Mouse (Mus musculus) kidney, postnatal 4 days (tissue): ENCODE data around the gene Evpl.
"Not testable (repeated sequence)": the region's sequence is repeated elsewhere in the genome, so short reads cannot be mapped to it uniquely, and the experiment has no call there.

Experiments
- DNase-seq, 2 experiments: peaks; one replicate each; pipeline ENCODE4 v3.0.0; 2021; ENCODE audit warnings: mixed read lengths in 2 of 2

The Evpl gene

GRCm38 (mm10) chr11:116237742-116238395 lies at the start of gene Evpl:
Gene Evpl, minus strand, starts transcription at chr11:116238077.
- peak; percentile 87 to 94 for DNase-seq

DNA sequence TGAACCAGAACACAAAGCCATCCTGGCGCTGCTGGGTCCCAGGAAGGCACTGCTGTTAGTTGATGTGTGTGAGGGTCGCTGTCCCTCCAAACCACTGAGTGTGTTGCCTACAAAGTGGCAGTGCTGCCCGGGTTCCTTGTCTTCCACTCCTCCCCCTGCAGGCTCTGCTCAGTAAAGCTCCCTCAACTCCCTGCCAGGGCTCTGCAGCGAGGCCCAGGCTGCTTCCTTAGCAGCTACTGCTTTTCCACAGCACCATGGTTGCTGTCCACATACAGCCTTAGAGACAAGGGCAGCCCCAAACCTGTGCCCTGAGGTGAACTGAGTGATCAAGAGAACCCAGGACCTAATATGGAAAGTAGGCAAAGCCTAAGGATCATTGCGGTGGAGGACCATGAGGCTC lies 49.5 kb upstream of the Evpl start:
- DNase-seq: no peak

DNA sequence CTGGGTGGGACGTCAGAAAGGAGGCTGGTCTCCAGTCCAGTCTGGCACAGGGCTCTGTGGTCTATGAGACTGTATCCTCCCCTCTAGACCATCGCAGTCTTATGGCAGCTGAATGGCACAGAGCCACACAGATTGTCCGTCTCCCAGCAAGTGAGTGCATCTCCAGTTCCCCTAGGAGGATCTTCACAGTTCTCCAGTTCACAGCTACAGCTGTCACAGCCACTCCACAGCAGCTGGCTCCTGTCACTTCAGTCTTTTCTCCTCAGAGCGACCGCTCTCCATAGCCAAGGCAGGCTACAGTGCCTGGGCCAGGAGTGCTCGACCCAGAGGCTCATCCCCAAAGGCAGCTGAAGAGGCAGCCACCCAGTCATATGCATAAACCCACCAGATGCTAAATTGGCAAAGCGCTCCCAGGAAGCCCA lies 47.9 kb upstream of the Evpl start:
- peak; percentile 67 to 75 for DNase-seq

DNA sequence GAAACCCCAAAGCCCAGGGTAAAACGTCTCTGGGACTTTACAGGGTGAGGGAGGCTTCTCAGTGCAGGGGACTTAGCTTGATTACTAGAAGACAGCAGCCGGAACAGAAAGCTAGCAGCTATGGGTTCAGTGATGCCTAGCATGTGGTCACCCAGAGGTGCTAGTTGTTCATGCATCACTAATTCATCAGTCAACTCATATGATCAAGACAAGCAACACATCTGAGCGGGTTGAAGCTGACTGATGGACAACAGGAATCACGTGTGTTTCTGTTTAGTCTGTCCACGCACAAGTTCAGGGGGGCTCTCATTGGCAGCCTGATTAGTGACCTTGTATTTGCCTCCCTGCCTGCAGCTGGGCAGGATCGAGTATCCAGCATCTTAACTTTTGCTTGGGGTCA lies 46.1 kb upstream of the Evpl start:
- DNase-seq: no peak

DNA sequence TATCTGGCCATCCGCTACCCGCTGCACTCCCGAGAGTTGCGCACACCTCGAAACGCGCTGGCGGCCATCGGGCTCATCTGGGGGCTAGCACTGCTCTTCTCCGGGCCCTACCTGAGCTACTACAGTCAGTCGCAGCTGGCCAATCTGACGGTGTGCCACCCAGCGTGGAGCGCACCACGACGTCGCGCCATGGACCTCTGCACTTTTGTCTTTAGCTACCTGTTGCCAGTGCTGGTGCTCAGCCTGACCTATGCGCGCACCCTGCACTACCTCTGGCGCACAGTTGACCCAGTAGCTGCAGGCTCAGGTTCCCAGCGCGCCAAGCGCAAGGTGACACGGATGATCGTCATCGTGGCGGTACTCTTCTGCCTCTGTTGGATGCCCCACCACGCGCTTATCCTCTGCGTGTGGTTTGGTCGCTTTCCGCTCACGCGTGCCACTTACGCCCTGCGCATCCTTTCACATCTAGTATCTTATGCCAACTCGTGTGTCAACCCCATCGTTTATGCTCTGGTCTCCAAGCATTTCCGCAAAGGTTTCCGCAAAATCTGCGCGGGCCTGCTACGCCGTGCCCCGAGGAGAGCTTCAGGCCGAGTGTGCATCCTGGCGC lies 45.1 kb upstream of the Evpl start:
- DNase-seq: no peak

DNA sequence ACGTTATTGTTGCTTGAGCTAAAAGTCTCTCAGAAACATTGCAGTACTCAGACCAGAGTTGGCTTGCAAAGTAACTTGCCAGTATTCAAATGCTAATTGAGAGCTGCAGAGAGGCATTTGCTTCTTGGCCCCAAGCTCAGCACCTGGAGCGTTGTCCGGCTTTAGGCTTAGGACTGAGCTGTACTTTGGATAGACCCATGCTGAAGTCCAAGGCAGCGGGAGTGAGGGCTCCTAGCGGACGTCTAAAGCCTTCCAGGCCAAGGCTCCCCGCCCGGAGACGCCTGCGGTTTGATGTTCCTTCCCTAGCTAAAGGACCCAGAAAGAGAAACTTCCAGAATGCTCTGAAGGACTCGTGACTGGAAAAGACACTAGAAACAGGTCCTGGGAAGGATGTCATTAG lies 44.2 kb upstream of the Evpl start:
- DNase-seq: peak; percentile 50 to 60

GRCm38 (mm10) chr11:116281671-116282070 lies 43.8 kb upstream of the Evpl start:
- no peak for DNase-seq

DNA sequence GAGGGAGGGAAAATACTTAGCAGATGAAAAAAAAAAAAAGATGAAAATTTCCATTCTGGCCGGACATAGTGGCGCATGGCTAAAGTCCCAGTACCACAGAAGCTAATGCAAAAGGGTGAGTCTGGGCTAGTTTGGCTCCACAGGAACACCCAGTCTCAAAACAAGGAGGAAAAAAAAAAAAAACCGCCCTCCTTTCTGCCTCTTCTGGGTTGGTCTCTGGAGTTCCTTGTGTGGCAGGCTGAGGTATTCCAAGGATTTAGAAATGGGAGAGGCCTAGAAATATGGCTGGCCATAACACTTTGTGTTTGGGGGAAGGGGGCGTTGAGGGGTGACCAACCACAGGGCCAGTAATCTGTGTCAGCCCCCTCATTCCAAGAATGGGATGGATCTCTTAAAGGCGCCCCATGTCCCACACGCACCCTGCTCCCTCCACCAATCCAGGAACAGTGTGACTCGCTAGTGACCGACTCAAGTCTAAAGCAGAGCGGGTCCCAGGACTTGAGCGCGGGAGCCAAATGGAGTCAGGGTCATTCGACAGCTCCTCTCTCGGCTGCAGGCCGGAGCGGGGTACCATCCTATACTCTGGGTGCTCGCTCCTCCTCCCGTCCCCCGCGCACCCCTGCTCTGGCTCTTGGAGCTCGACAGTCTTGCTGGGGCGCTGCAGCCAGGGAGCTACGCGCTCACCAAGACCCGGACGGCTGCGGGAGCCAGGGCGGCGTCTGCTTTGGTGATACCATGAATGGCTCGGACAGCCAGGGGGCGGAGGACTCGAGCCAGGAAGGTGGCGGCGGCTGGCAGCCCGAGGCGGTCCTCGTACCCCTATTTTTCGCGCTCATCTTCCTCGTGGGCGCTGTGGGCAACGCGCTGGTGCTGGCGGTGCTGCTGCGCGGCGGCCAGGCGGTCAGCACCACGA lies 43.1 kb upstream of the Evpl start, which contains the start of gene Galr2:
Gene Galr2 (plus strand): TSS at position 189 of the 913 bp plus-strand sequence.
- peak; percentile 34 to 50 for DNase-seq

DNA sequence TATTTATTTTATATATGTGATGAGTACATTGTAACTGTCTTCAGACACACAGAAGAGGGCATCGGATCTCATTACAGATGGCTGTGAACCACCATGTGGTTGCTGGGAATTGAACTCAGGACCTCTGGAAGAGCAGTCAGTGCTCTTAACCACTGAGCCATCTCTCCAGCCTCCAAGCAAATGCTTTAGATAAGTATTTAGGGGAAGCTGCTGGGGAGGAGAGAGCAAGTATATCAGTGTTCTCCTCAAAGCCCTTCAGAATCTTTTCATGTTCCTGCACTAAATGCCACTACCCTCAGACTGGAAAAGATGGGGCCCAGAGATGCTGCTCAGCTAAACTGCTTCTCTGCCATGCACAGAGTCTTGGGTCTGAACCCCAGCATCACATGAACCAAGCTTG lies 39.3 kb upstream of the Evpl start:
- DNase-seq: not testable (repeated sequence)

DNA sequence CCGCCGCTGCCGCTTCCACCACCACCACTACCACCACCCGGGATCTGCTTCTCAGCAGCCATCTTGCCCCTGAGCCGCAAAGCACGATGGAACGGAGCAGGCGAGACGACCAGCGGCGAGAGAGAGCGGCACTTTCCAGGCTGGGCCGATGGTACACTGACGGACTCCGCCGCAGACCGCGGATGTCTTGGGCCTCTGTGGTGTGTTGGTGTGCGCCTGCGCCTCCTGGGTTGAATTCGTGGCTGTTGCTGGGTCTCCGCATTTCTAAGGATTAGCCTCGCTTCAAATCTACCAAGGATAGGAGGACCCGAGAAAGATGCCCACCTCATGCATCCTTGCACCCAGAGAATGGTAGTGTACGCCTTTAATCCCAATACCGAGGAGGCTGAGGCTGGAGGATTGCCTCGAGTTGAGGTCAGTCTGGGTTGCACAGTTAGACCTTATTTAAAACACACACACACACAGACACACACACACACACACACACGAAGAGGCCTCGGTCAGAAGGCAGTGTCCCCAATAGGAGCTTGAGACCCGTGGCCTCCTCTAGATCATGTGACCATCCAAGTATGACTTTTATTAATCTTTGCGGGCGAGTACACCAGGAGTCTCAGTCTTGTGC lies 36.3 kb upstream of the Evpl start, which contains the start of gene Srp68:
Gene Srp68 (minus strand): TSS at position 173 of the 622 bp plus-strand sequence.
- peak; percentile 96 to 97 for DNase-seq

GRCm38 (mm10) chr11:116273469-116274044 lies 35.7 kb upstream of the Evpl start:
- DNase-seq: no peak

DNA sequence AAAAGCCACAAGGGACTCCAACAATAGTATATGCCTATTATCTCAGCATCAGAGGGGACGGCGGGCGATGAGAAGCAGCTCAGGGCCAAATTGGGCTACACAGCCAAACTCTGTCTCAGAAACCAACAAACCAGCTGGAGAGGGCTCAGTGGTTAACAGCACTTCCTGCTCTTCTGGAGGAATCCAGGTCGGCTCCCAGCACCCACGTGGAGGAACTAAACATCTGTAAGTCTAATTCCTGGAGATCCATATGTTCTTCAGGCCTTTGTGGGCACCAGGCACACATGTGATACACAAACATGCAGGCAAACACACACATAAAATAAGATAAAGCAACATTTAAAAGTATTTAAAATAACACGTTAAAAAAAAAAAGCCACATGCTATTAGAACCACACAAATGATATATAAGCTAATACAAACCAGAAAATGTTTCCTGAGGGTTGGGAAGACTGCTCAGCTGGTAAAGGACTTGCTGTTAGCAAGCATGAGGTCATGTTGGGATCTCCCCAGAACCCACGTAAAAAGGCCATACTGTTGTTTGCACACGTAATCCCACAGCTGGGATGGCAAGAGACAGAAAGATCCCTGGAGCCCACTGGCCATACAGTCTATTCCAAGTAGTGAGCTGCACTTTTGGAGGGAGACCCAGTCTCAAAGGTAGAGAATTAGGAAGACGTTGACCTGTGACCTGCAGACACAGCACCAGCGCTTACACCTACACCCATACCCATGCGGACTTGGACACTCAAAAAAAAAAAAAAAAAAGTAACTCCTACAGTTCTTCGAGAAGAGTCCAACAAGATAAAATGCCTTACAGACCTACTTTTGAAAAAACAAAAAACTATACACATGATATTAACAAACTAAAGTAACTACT lies 35.0 kb upstream of the Evpl start:
- no peak for DNase-seq

- no peak for DNase-seq
Measured at GRCm38 (mm10) chr11:116269560-116269959, 31.7 kb upstream of the Evpl start.

GRCm38 (mm10) chr11:116268313-116268712 lies 30.4 kb upstream of the Evpl start:
- no peak for DNase-seq

GRCm38 (mm10) chr11:116267637-116268036 lies 29.8 kb upstream of the Evpl start:
- no peak for DNase-seq

DNA sequence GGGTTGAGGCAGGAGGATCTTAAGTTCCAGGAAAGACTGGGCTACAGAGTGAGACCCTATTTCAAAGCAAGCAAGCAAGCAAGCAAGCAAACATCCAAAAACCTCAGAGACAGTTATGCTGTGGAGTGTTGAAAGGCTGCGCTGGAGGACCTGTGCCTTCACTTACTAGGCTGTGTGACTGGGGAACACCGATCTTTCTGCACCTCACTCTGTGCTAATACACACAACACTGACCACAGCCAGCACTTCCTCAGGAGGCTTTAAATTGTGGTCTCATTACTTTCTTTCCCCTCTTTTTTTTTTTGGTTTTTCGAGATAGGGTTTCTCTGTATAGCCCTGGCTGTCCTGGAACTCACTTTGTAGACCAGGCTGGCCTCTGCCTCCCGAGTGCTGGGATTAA lies 28.0 kb upstream of the Evpl start:
- DNase-seq: no peak

DNA sequence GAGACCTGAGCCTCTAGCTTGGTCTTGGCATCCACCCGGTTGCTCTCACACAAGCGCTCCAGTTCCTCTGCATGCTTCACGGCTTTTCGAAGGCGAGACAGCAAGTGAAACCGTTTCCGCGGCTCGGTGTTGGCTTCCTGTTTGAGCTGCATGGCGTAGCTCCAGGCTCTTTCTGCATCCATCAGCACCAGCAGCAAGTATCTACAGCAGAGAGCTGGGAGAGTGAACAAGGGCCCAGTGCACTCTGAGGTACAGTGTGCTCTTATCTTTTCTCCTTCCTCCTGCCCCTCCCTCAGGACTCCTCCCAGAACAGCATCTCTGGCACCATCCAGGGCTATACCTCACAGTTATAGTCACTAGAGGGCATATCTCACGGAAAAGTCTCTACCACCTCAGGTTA lies 27.5 kb upstream of the Evpl start:
- no peak for DNase-seq

GRCm38 (mm10) chr11:116260259-116260658 lies 22.4 kb upstream of the Evpl start:
- DNase-seq: no peak

- no peak for DNase-seq
Measured at GRCm38 (mm10) chr11:116259461-116259860, 21.6 kb upstream of the Evpl start.

- peak in 1 of 2 experiments; percentile 42 for DNase-seq
Measured at GRCm38 (mm10) chr11:116255982-116256675, 18.3 kb upstream of the Evpl start.
